Mouse (Mus musculus) gastrocnemius, postnatal 10 days (tissue): ENCODE measurements around the gene Alyref. TPM values are rescaled to one million over a fixed set of nuclear protein-coding genes. Genes with fewer than 3 reads are reported as not detected.

Source experiments
- DNase-seq: peaks from one replicate; pipeline ENCODE4 v3.0.0; 2021; ENCODE audit warnings: mixed read lengths
- total RNA-seq, 2 experiments: library from RNA; stranded (reverse); gene quantifications; 2 replicates each; pipeline ENCODE4 v1.2.3; 2021

Gene Alyref
- total RNA-seq, 2 experiments from 2014 or later = 72.1 to 77.3 TPM

GRCm38 (mm10) chr11:120626785-120627467 lies 28.8 kb upstream of the Alyref start:
- no peak for DNase-seq

- DNase-seq = no peak
These were observed 27.1 kb upstream of the Alyref start, which contains the start of gene Sirt7 for GRCm38 (mm10) chr11:120625152-120625775. Sirt7 (minus strand) TSS chr11:120625240.

- DNase-seq = peak; percentile 87
These were observed 26.5 kb upstream of the Alyref start for GRCm38 (mm10) chr11:120624680-120625111.

DNA sequence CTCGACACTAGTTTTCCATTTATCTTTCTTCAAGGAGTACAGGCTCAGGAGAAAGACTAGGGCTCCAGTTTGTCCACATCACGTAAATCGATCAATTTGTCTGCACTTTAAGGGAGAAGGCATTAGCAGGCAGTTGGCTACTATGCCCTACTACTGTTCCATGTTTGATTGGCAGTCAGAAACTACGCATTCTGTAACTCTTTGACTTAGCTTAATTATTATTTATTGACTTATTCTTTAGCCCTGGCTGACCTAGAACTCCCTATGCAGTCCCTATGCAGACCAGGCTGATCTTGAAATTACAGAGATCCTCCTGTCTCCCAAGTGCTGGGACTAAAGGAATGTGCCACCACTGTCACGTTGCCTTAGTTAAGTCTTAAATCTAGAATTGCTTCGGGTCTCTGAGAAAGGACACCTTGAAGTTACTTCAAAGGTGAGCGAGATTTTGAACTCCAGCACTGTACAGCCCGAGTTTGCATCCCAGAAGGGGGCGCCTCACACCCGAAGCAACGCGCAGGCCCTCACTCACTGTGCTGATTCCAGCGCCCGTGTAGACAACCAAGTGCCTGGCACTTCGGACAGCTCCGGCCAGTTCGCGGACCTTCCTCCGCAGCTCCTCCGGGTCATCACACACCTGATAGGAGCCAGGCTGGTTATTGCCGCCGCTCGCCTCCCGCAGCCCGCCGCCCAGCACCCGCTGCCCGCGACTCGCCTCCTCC lies 26.0 kb upstream of the Alyref start:
- DNase-seq = peak; percentile 61

- DNase-seq = no peak
These were observed 24.6 kb upstream of the Alyref start for GRCm38 (mm10) chr11:120622805-120623204.

GRCm38 (mm10) chr11:120620195-120620594 lies 22.0 kb upstream of the Alyref start:
- DNase-seq = no peak

- DNase-seq = no peak
These were observed 20.7 kb upstream of the Alyref start for GRCm38 (mm10) chr11:120618619-120619535.

GRCm38 (mm10) chr11:120617519-120618112 lies 19.5 kb upstream of the Alyref start, which contains the start of gene Pcyt2:
Pcyt2 (minus strand) TSS chr11:120617936.
- peak; percentile 92 for DNase-seq

- no peak for DNase-seq
These were observed 18.6 kb upstream of the Alyref start for GRCm38 (mm10) chr11:120616617-120617294.

- no peak for DNase-seq
These were observed 17.5 kb upstream of the Alyref start for GRCm38 (mm10) chr11:120615606-120616203.

DNA sequence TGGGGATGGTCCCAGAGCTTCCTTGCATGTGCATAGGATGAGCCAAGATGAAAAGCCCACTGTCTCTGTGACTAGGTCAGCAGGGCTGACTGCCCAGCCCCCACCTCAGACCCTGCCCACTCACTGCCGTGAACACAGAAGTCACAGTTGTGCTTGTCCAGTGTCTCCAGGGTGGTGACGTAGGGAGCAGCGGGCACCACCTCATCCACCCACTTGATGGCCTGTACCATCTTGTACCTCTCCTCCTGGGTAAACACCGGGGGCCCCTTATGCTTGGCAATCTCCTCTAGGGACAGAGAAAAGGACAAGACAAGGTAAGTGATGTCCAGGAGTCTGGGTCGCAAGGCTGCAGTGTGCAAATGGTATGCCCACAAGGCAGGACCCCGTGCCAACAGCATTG lies 17.0 kb upstream of the Alyref start:
- no peak for DNase-seq

GRCm38 (mm10) chr11:120613976-120614375 lies 15.8 kb upstream of the Alyref start:
- DNase-seq = no peak

DNA sequence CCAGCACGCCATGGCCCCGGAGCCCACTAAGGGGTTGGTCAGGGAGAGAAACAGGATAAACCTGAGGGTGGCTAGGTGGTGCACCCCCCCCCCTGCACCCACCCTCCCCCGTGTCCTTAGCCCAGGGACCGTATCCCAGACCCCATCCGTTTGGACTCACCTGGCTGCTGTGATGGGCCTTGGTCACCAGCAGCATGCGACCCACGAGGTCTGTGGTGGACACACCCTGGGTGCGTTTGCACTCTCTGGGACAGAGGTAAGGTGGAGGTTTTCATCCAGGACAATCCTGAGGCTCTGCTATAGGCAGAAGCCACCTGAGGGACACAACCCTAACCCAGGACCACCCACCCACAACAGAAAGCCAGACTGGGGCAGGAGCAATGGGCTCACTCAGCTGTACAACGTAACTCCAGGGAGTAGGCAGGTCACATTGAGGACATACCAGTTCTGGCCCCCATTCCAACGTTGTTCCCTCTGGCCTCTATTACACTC lies 15.4 kb upstream of the Alyref start:
- DNase-seq = no peak

DNA sequence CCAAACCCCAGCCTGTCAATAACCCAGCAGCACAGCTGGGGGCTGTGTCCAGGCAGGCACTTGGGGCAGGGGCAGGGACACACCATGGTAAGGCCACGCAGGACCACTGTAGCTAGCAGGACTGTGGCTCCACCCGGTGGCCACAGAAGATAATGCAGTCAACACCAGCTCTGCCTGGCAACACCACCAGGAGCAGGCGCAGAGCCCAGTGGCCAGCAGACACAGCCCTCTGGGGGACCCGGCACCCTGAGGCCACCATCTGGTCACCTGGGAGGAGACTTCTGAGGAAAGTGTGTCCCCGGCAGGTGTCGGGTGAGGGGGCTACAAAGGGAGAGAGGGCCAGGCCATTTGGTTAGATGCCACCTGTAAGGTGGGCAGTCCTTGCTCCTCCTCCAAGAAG lies 14.6 kb upstream of the Alyref start:
- peak; percentile 82 for DNase-seq

- no peak for DNase-seq
These were observed 12.4 kb upstream of the Alyref start for GRCm38 (mm10) chr11:120610477-120611046.

- DNase-seq = no peak
These were observed 11.1 kb upstream of the Alyref start for GRCm38 (mm10) chr11:120609250-120609649.

GRCm38 (mm10) chr11:120608241-120609034 lies 10.3 kb upstream of the Alyref start, which contains the start of gene Npb:
Npb (plus strand) TSS chr11:120608477.
- DNase-seq = no peak

- no peak for DNase-seq
These were observed 8.6 kb upstream of the Alyref start for GRCm38 (mm10) chr11:120606764-120607163.

GRCm38 (mm10) chr11:120605667-120606066 lies 7.5 kb upstream of the Alyref start:
- DNase-seq = no peak
